Mouse (Mus musculus) mesoderm, embryonic 11.5 days (tissue): ENCODE measurements around the gene Nbea.

ENCODE experiments used
- DNase-seq: peaks from one replicate; pipeline ENCODE4 v3.0.0-alpha.2; 2012; ENCODE audit warnings: low read depth, low spot score

The Nbea gene

GRCm38 (mm10) chr3:55783171-55784081 is 400.1 kb downstream of the Nbea start:
- peak; percentile 40 for DNase-seq

- peak; percentile 34 for DNase-seq
These were observed 400.7 kb downstream of the Nbea start for GRCm38 (mm10) chr3:55782771-55783170.

GRCm38 (mm10) chr3:55782056-55782687 is 401.3 kb downstream of the Nbea start, which contains the start of gene Mab21l1:
Mab21l1 (plus strand) TSS chr3:55782510.
- peak; percentile 45 for DNase-seq

GRCm38 (mm10) chr3:55781429-55782055 is 402.0 kb downstream of the Nbea start:
- DNase-seq, result no peak

- DNase-seq, result peak; percentile 63
These were observed 403.1 kb downstream of the Nbea start for GRCm38 (mm10) chr3:55780120-55781070.

- no peak for DNase-seq
These were observed 404.5 kb downstream of the Nbea start for GRCm38 (mm10) chr3:55778764-55779730.

- no peak for DNase-seq
These were observed 406.0 kb downstream of the Nbea start for GRCm38 (mm10) chr3:55777501-55777900.

- no peak for DNase-seq
These were observed 407.7 kb downstream of the Nbea start for GRCm38 (mm10) chr3:55775753-55776152.

GRCm38 (mm10) chr3:55775245-55775644 is 408.3 kb downstream of the Nbea start:
- DNase-seq, result peak; percentile 47

GRCm38 (mm10) chr3:55774203-55774602 is 409.3 kb downstream of the Nbea start:
- DNase-seq, result no peak

- no peak for DNase-seq
These were observed 414.2 kb downstream of the Nbea start for GRCm38 (mm10) chr3:55769308-55769707.

GRCm38 (mm10) chr3:55768654-55769053 is 414.8 kb downstream of the Nbea start:
- no peak for DNase-seq

- no peak for DNase-seq
These were observed 419.9 kb downstream of the Nbea start for GRCm38 (mm10) chr3:55763591-55763990.

- no peak for DNase-seq
These were observed 425.2 kb downstream of the Nbea start for GRCm38 (mm10) chr3:55758297-55758696.

- no peak for DNase-seq
These were observed 426.8 kb downstream of the Nbea start for GRCm38 (mm10) chr3:55756602-55757190.

- no peak for DNase-seq
These were observed 427.5 kb downstream of the Nbea start for GRCm38 (mm10) chr3:55755805-55756601.

GRCm38 (mm10) chr3:55754981-55755608 is 428.4 kb downstream of the Nbea start:
- no peak for DNase-seq

GRCm38 (mm10) chr3:55753872-55754271 is 429.6 kb downstream of the Nbea start:
- no peak for DNase-seq
